Mouse (Mus musculus) forebrain, postnatal 0 days (tissue): ENCODE measurements around the gene Rgl2. TPM values are rescaled to one million over a fixed set of nuclear protein-coding genes. Genes with fewer than 3 reads are reported as not detected.
A peak's percentile ranks its signal among the peaks of the same experiment; 100 is the strongest.

Experiments
- ATAC-seq: fragments of 200-750 bp; cut with Nextera tagmentation; 2 replicates; pipeline ENCODE4 v1.8.0; 2017; ENCODE audit warnings: mild to moderate bottlenecking, moderate library complexity
- DNase-seq: peaks from one replicate; pipeline ENCODE4 v3.0.0-alpha.2; 2015
- H3K27ac ChIP-seq: fragments of 300-500 bp; sonication (generic); 2 replicates; pipeline ENCODE4 v1.5.1; 2014; ENCODE audit warnings: low read depth, mild to moderate bottlenecking, antibody characterized with exemption, low read length, moderate library complexity, mixed read lengths
- H3K27me3 ChIP-seq: fragments of 300-500 bp; sonication (generic); 2 replicates; pipeline ENCODE4 v1.6.1; 2014; ENCODE audit warnings: mild to moderate bottlenecking, low read length, mixed read lengths; ENCODE audit not compliant: insufficient read depth
- H3K36me3 ChIP-seq: fragments of 300-500 bp; sonication (generic); 2 replicates; pipeline ENCODE4 v1.6.1; 2014; ENCODE audit warnings: mild to moderate bottlenecking, moderate library complexity; ENCODE audit not compliant: insufficient read depth
- H3K4me1 ChIP-seq: fragments of 300-500 bp; sonication (generic); 2 replicates; pipeline ENCODE4 v1.6.1; 2014; ENCODE audit warnings: antibody characterized with exemption; ENCODE audit not compliant: insufficient read depth
- H3K4me2 ChIP-seq: fragments of 300-500 bp; sonication (generic); 2 replicates; pipeline ENCODE4 v1.6.1; 2014; ENCODE audit warnings: low read depth, mild to moderate bottlenecking, moderate library complexity
- H3K4me3 ChIP-seq: fragments of 300-500 bp; sonication (generic); 2 replicates; pipeline ENCODE4 v1.5.1; 2014; ENCODE audit warnings: low read depth, low read length, mixed read lengths
- H3K9ac ChIP-seq: fragments of 300-500 bp; sonication (generic); 2 replicates; pipeline ENCODE4 v1.6.1; 2014; ENCODE audit warnings: mild to moderate bottlenecking
- H3K9me3 ChIP-seq: fragments of 300-500 bp; sonication (generic); 2 replicates; pipeline ENCODE4 v1.6.1; 2016; ENCODE audit warnings: low read length
- CTCF ChIP-seq: sonication (generic); IDR thresholded peaks from 2 replicates; pipeline ENCODE4 v1.5.1; 2016; ENCODE audit warnings: antibody characterized with exemption, control low read depth, low read depth
- WGBS: fragments of 180-500 bp; shearing (Covaris S2); extraction: QIAGEN DNeasy Blood & Tissue Kit; methylation state at CpG from one replicate; pipeline ENCODE4 v1.1.7; 2014; 5-methylcytosine and 5-hydroxymethylcytosine counted together
- polyA plus RNA-seq: library from polyadenylated mRNA; unstranded; fragments of >200 nt; fragmentation: Nextera tagmentation; extraction: Ambion mirVana; gene quantifications from 2 replicates; pipeline ENCODE4 v1.2.1, GENCODE M21; 2015
- total RNA-seq: library from RNA; depleted of rRNA; stranded (reverse); fragments of >200 nt; gene quantifications from 2 replicates; pipeline ENCODE4 v1.2.3, GENCODE M21; 2014

Gene Rgl2
- total and polyA plus RNA-seq, 2 experiments from 2014 or later, result 27.1 to 75.7 TPM

- Histone ChIP-seq H3K9ac (no peak overlapping the region), H3K27me3 (no peaks in the 10 kb centered on the region), H3K9me3 (no peaks in the 10 kb centered on the region), H3K27ac (no peak overlapping the region), H3K4me2 (no peak overlapping the region), H3K4me1 (peaks cover 3% of the 10 kb centered on the region; the same call in 1 of the 2 replicates), H3K4me3 (no peak overlapping the region), H3K36me3 (peaks cover 25% of the 10 kb centered on the region)
- DNase-seq (no peak), ATAC-seq (no peak)
- 94% methylated on average over 11 of the region's 11 CpGs for WGBS
- TF ChIP-seq CTCF, result no peak
These were observed 2.6 kb downstream of the Rgl2 start for GRCm38 (mm10) chr17:33931947-33932346.

- 91% methylated on average over 13 of the region's 14 CpGs for WGBS
- Histone ChIP-seq H3K4me1 (peaks cover 3% of the 10 kb centered on the region; the same call in 1 of the 2 replicates), H3K9me3 (no peaks in the 10 kb centered on the region), H3K36me3 (peaks cover 30% of the 10 kb centered on the region), H3K27me3 (no peaks in the 10 kb centered on the region), H3K27ac (no peak overlapping the region), H3K4me2 (no peak overlapping the region), H3K9ac (no peak overlapping the region), H3K4me3 (no peak overlapping the region)
- TF ChIP-seq CTCF, result no peak
- ATAC-seq, result no peak
- no peak for DNase-seq
These were observed 3.1 kb downstream of the Rgl2 start for GRCm38 (mm10) chr17:33932448-33932847.

- Histone ChIP-seq H3K27me3 (no peaks in the 10 kb centered on the region), H3K4me3 (no peak overlapping the region), H3K27ac (no peak overlapping the region), H3K9ac (no peak overlapping the region), H3K4me1 (peaks cover 3% of the 10 kb centered on the region; the same call in 1 of the 2 replicates), H3K36me3 (peaks cover 27% of the 10 kb centered on the region), H3K9me3 (no peaks in the 10 kb centered on the region), H3K4me2 (no peak overlapping the region)
- WGBS, result 95% methylated on average over 15 of the region's 15 CpGs
- DNase-seq (no peak), ATAC-seq (no peak)
- no peak for TF ChIP-seq CTCF
These were observed 3.6 kb downstream of the Rgl2 start for GRCm38 (mm10) chr17:33932970-33933369.

GRCm38 (mm10) chr17:33935422-33936055 is 6.2 kb downstream of the Rgl2 start:
- Histone ChIP-seq H3K27me3 (no peaks in the 10 kb centered on the region), H3K4me2 (no peak overlapping the region), H3K4me1 (peaks cover 6% of the 10 kb centered on the region; the same call in 1 of the 2 replicates), H3K27ac (no peak overlapping the region), H3K9me3 (no peaks in the 10 kb centered on the region), H3K9ac (no peak overlapping the region), H3K4me3 (no peak overlapping the region), H3K36me3 (peaks cover 27% of the 10 kb centered on the region)
- no peak for ATAC-seq
- no peak for DNase-seq
- 91% methylated on average over 21 of the region's 21 CpGs for WGBS
- TF ChIP-seq CTCF, result no peak

- no peaks in the 10 kb centered on the region for H3K27me3 ChIP-seq
- no peak overlapping the region for H3K4me2 ChIP-seq
- 85% methylated on average over 15 of the region's 15 CpGs for WGBS
- no peak for TF ChIP-seq CTCF
- ATAC-seq (no peak), DNase-seq (no peak)
- no peak overlapping the region for H3K27ac ChIP-seq
- peaks cover 12% of the 10 kb centered on the region for H3K4me1 ChIP-seq
- no peaks in the 10 kb centered on the region for H3K9me3 ChIP-seq
- H3K9ac ChIP-seq, result no peak overlapping the region
- peaks cover 27% of the 10 kb centered on the region for H3K36me3 ChIP-seq
- H3K4me3 ChIP-seq, result no peak overlapping the region
These were observed 7.7 kb downstream of the Rgl2 start for GRCm38 (mm10) chr17:33936993-33937392.

- no peak for DNase-seq
- H3K27me3 ChIP-seq, result no peaks in the 10 kb centered on the region
- no peak for ATAC-seq
- no peak overlapping the region for H3K27ac ChIP-seq
- no peak overlapping the region for H3K4me3 ChIP-seq
- no peak overlapping the region for H3K4me2 ChIP-seq
- TF ChIP-seq CTCF, result no peak
- peaks cover 31% of the 10 kb centered on the region for H3K36me3 ChIP-seq
- no peaks in the 10 kb centered on the region for H3K9me3 ChIP-seq
- H3K9ac ChIP-seq, result no peak overlapping the region
- 87% methylated on average over 11 of the region's 11 CpGs for WGBS
- H3K4me1 ChIP-seq, result peaks cover 12% of the 10 kb centered on the region
These were observed 9.4 kb downstream of the Rgl2 start for GRCm38 (mm10) chr17:33938783-33939182.

GRCm38 (mm10) chr17:33940206-33940805 is 11.0 kb downstream of the Rgl2 start, which contains the start of the genes Pfdn6 and Wdr46:
TSS of gene Pfdn6 (minus strand) at chr17:33940343.
TSS of gene Wdr46 (plus strand) at chr17:33940660.
- Histone ChIP-seq H3K4me1 (peaks cover 12% of the 10 kb centered on the region), H3K4me3 (peak within 1 kb of the TSS; percentile 68), H3K27me3 (no peaks in the 10 kb centered on the region), H3K9me3 (no peaks in the 10 kb centered on the region), H3K27ac (0 out of 2 replicates have a peak within 1 kb of the TSS, but pooled peaks have one; percentile 3), H3K4me2 (peak within 1 kb of the TSS; percentile 93), H3K9ac (peak within 1 kb of the TSS; percentile 71), H3K36me3 (peaks cover 41% of the 10 kb centered on the region)
- TF ChIP-seq CTCF, result no peak
- peak; percentile 95 for DNase-seq
- under 1% methylated on average over 36 of the region's 36 CpGs for WGBS
- ATAC-seq, result peak; percentile 97
